Comparison of ENCODE assay signal across 10 mouse cellular contexts in the genomic region with DNA sequence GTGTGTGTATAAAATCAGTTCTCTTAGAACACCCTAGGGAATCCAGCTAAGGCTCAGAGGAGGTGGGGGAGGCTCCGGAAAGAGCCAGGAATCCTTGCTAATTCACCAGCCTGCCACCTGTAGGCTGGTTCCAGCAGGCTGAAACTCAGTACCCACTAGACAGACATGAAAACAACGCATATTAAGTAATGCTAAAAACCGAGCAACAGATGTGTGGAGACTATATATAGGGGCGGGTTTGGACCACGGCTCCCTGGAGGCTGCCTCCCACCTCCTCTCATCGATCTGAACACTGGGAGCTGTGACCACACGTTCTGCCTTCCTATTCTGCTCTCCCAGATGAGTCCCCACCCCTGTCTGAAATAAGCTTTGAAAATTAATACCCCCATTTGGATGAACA. TPM values are rescaled to one million over a fixed set of nuclear protein-coding genes. Genes with fewer than 3 reads are reported as not detected.
A peak's percentile ranks its signal among the peaks of the same experiment; 100 is the strongest.
DNase-seq lines count a peak whose midpoint lies in the region; ATAC-seq lines count a peak whose summit lies in the region.
"Had no signal": no experiment of that assay in that cellular context is flagged by ENCODE, and none has a peak within 500 bp of the region (broad histone marks: within the 10 kb centered on the region; RNA-seq: fewer than 3 reads in every experiment).

No protein-coding gene starts in this region.

- H3K27me3 ChIP-seq in hindbrain, embryonic 13.5 days: peaks cover 20% of the 10 kb centered on the region
- H3K27me3 ChIP-seq in midbrain, embryonic 13.5 days: peaks cover 41% of the 10 kb centered on the region

- DNase-seq in frontal cortex, postnatal 25 days (ENCODE audit: low spot score in 2 of 2): no peak
- DNase-seq in ZHBTc4 (ENCODE audit: low read depth, low spot score): peak; percentile 27
- no peak for DNase-seq in cerebellum, postnatal 14 days
- no peak for DNase-seq in adrenal gland, postnatal 25 days
- DNase-seq: liver, embryonic 13.5 days; thymus, postnatal 4 days had no signal

- H3K27ac ChIP-seq in hindbrain, embryonic 13.5 days: no peak overlapping the region
- H3K27ac ChIP-seq in midbrain, embryonic 13.5 days: no peak overlapping the region
- H3K27ac ChIP-seq: liver, embryonic 13.5 days had no signal

- H3K9ac ChIP-seq in hindbrain, embryonic 13.5 days: no peak overlapping the region
- no peak overlapping the region for H3K9ac ChIP-seq in midbrain, embryonic 13.5 days (replicated peaks)
- H3K9ac ChIP-seq: liver, embryonic 13.5 days had no signal

- 5% methylated on average over 7 of the region's 7 CpGs for WGBS in hindbrain, embryonic 13.5 days
- 10% methylated on average over 7 of the region's 7 CpGs for WGBS in midbrain, embryonic 13.5 days

- peak overlapping the region; percentile 71 for H3K4me3 ChIP-seq in hindbrain, embryonic 13.5 days
- peak overlapping the region; percentile 71 for H3K4me3 ChIP-seq in midbrain, embryonic 13.5 days (replicated peaks)
- H3K4me3 ChIP-seq: liver, embryonic 13.5 days had no signal

- H3K4me1 ChIP-seq in hindbrain, embryonic 13.5 days (replicated peaks): peaks cover 22% of the 10 kb centered on the region
- H3K4me1 ChIP-seq in midbrain, embryonic 13.5 days (replicated peaks): peaks cover 23% of the 10 kb centered on the region
- H3K4me1 ChIP-seq: liver, embryonic 13.5 days had no signal

- no peaks in the 10 kb centered on the region for H3K9me3 ChIP-seq in hindbrain, embryonic 13.5 days
- no peaks in the 10 kb centered on the region for H3K9me3 ChIP-seq in midbrain, embryonic 13.5 days
- H3K9me3 ChIP-seq: liver, embryonic 13.5 days had no signal

- no peaks in the 10 kb centered on the region; the same call in 1 of the 2 replicates for H3K36me3 ChIP-seq in hindbrain, embryonic 13.5 days
- H3K36me3 ChIP-seq in midbrain, embryonic 13.5 days: no peaks in the 10 kb centered on the region
- H3K36me3 ChIP-seq: liver, embryonic 13.5 days had no signal

- peak overlapping the region; percentile 97 for H3K4me2 ChIP-seq in hindbrain, embryonic 13.5 days
- H3K4me2 ChIP-seq in midbrain, embryonic 13.5 days (replicated peaks): peak overlapping the region; percentile 90
- H3K4me2 ChIP-seq: liver, embryonic 13.5 days had no signal

- ATAC-seq in frontal cortex, adult (ENCODE audit: low TSS enrichment): 0 out of 2 replicates have a peak, but pooled peaks have one; percentile 20
- no peak for ATAC-seq in hindbrain, embryonic 13.5 days (ENCODE audit: low FRiP score)
- ATAC-seq in midbrain, embryonic 13.5 days: no peak
- no peak for ATAC-seq in granulocyte monocyte progenitor cell, adult 5-6 weeks (replicated peaks; ENCODE audit: poor library complexity, severe bottlenecking)

RNA-seq across cellular contexts. Expression of a gene that starts 1.8 kb away (rescaled TPM):
- 8.5 and 8.7 TPM in 2 replicates for polyA plus RNA-seq in hindbrain, embryonic 13.5 days (2015; fragmentation: Nextera tagmentation; extraction: Ambion mirVana)
- 5.9 and 6.4 TPM in 2 replicates for polyA plus RNA-seq in midbrain, embryonic 13.5 days (2015; fragmentation: Nextera tagmentation; extraction: Ambion mirVana)
- total RNA-seq in granulocyte monocyte progenitor cell, adult 5-6 weeks (2014; fragmentation: Nextera tagmentation): not detected in 2 replicates
- not detected in 2 replicates for total RNA-seq in granulocyte monocyte progenitor cell, adult 5-6 weeks (2017)
- total RNA-seq in adrenal gland, postnatal 25 days (2021): 0.33 and 0.70 TPM in 2 replicates
- polyA plus RNA-seq: liver, embryonic 13.5 days had no signal
